In genomic region chr5:115509321-115509761, GRCm38 (mm10) we compare ENCODE assay signal across 8 mouse cellular contexts. TPM values are rescaled to one million over a fixed set of nuclear protein-coding genes. Genes with fewer than 3 reads are reported as not detected.
DNase-seq lines count a peak whose midpoint lies in the region; ATAC-seq and TF ChIP-seq lines count a peak whose summit lies in the region.

No protein-coding gene starts in this region.

- H3K27ac ChIP-seq in bone marrow, adult 2 months (ENCODE audit: control insufficient read depth, insufficient read depth, low read depth, low read length, poor library complexity): peak overlapping the region; percentile 9; the same call in 1 of the 2 replicates
- peak overlapping the region; percentile 69 for H3K27ac ChIP-seq in heart, embryonic 10.5 days
- H3K27ac ChIP-seq in kidney, embryonic 16.5 days (ENCODE audit: low read length): peak overlapping the region; percentile 89
- H3K27ac ChIP-seq in midbrain, embryonic 13.5 days: peak overlapping the region; percentile 15; the same call in 1 of the 2 replicates

- peak overlapping the region; percentile 23 for H3K9ac ChIP-seq in kidney, embryonic 16.5 days (replicated peaks; ENCODE audit: low read length)
- H3K9ac ChIP-seq in midbrain, embryonic 13.5 days (replicated peaks): no peak overlapping the region; the same call in 1 of the 2 replicates

- H3K4me1 ChIP-seq in E14TG2a.4 (replicated peaks; ENCODE audit: low read depth, low read length): peaks cover 72% of the 10 kb centered on the region
- peaks cover 3% of the 10 kb centered on the region; the same call in 1 of the 2 replicates for H3K4me1 ChIP-seq in bone marrow, adult 2 months (ENCODE audit: control insufficient read depth, insufficient read depth, low read length)
- peaks cover 55% of the 10 kb centered on the region for H3K4me1 ChIP-seq in heart, embryonic 10.5 days
- H3K4me1 ChIP-seq in kidney, embryonic 16.5 days (ENCODE audit: insufficient read depth, low read length): peaks cover 40% of the 10 kb centered on the region
- peaks cover 36% of the 10 kb centered on the region for H3K4me1 ChIP-seq in midbrain, embryonic 13.5 days (replicated peaks)

- no peaks in the 10 kb centered on the region for H3K9me3 ChIP-seq in E14TG2a.4 (ENCODE audit: low read length)
- H3K9me3 ChIP-seq in heart, embryonic 10.5 days: no peaks in the 10 kb centered on the region
- H3K9me3 ChIP-seq in kidney, embryonic 16.5 days (ENCODE audit: low read length): no peaks in the 10 kb centered on the region
- H3K9me3 ChIP-seq in midbrain, embryonic 13.5 days: no peaks in the 10 kb centered on the region

- 0 out of 2 replicates have a peak, but pooled peaks have one; percentile 1 for ATAC-seq in kidney, embryonic 16.5 days (ENCODE audit: low FRiP score, low TSS enrichment)
- ATAC-seq in midbrain, embryonic 13.5 days: no peak

- H3K4me3 ChIP-seq in E14TG2a.4 (replicated peaks; ENCODE audit: low read length): peak overlapping the region; percentile 60
- peak overlapping the region; percentile 22 for H3K4me3 ChIP-seq in bone marrow, adult 2 months (replicated peaks; ENCODE audit: control insufficient read depth, low read depth, low read length)
- H3K4me3 ChIP-seq in heart, embryonic 10.5 days: peak overlapping the region; percentile 24
- H3K4me3 ChIP-seq in kidney, embryonic 16.5 days (ENCODE audit: low read length): peak overlapping the region; percentile 90
- H3K4me3 ChIP-seq in midbrain, embryonic 13.5 days (replicated peaks): no peak overlapping the region

- no peak for TF ChIP-seq POLR2A in bone marrow, adult 2 months (IDR thresholded peaks at IDR 0.05; ENCODE audit: borderline replicate concordance, control insufficient read depth, low read depth, low read length)

- 9% methylated on average over 15 of the region's 15 CpGs for WGBS in bone marrow, adult 2 months
- 57% methylated on average over 15 of the region's 15 CpGs for WGBS in heart, embryonic 10.5 days
- 10% methylated on average over 15 of the region's 15 CpGs for WGBS in kidney, embryonic 16.5 days
- WGBS in midbrain, embryonic 13.5 days: 48% methylated on average over 15 of the region's 15 CpGs

- DNase-seq in heart, embryonic 10.5 days (ENCODE audit: low spot score): no peak
- no peak for DNase-seq in ovary, postnatal 10 days (ENCODE audit: low spot score)
- no peak for DNase-seq in spleen, postnatal 4 days (ENCODE audit: low spot score in 2 of 2)
- no peak for DNase-seq in frontal cortex, postnatal 10 days (ENCODE audit: low spot score in 2 of 2)

- H3K4me2 ChIP-seq in kidney, embryonic 16.5 days (replicated peaks; ENCODE audit: low read depth, low read length): peak overlapping the region; percentile 92
- H3K4me2 ChIP-seq in midbrain, embryonic 13.5 days (replicated peaks): peak overlapping the region; percentile 86

- no peak for TF ChIP-seq CTCF in E14TG2a.4 (conservative IDR thresholded peaks at IDR 0.05; ENCODE audit: low read length)
- no peak for TF ChIP-seq CTCF in bone marrow, adult 2 months (IDR thresholded peaks at IDR 0.05; ENCODE audit: control insufficient read depth, insufficient read depth, low read length)

- peaks cover 4% of the 10 kb centered on the region; the same call in 1 of the 2 replicates for H3K36me3 ChIP-seq in E14TG2a.4 (ENCODE audit: insufficient read depth, low read length)
- peaks cover 9% of the 10 kb centered on the region; the same call in 1 of the 2 replicates for H3K36me3 ChIP-seq in heart, embryonic 10.5 days
- H3K36me3 ChIP-seq in kidney, embryonic 16.5 days (ENCODE audit: insufficient read depth, low read length): no peaks in the 10 kb centered on the region
- H3K36me3 ChIP-seq in midbrain, embryonic 13.5 days: no peaks in the 10 kb centered on the region

- H3K27me3 ChIP-seq in E14TG2a.4 (ENCODE audit: insufficient read depth, low read length): peaks cover 16% of the 10 kb centered on the region
- H3K27me3 ChIP-seq in heart, embryonic 10.5 days (ENCODE audit: insufficient read depth, poor library complexity, severe bottlenecking): no peaks in the 10 kb centered on the region
- H3K27me3 ChIP-seq in kidney, embryonic 16.5 days (ENCODE audit: insufficient read depth, low read length): no peaks in the 10 kb centered on the region
- H3K27me3 ChIP-seq in midbrain, embryonic 13.5 days: no peaks in the 10 kb centered on the region

RNA-seq across cellular contexts. Expression of gene Pxn, which starts 2.9 kb away (rescaled TPM):
- 32.5 and 71.6 TPM in 2 replicates for polyA plus RNA-seq in bone marrow, adult 2 months (2011; ENCODE audit: insufficient read depth, insufficient read length, low replicate concordance, missing spikeins)
- 30.3 and 31.9 TPM in 2 replicates for polyA plus RNA-seq in heart, embryonic 10.5 days (2016; fragmentation: Nextera tagmentation; extraction: Ambion mirVana)
- 60.5 and 67.2 TPM in 2 replicates for polyA plus RNA-seq in kidney, embryonic 16.5 days (2015; fragmentation: Nextera tagmentation; extraction: Ambion mirVana)
- 16.2 and 18.3 TPM in 2 replicates for polyA plus RNA-seq in midbrain, embryonic 13.5 days (2015; fragmentation: Nextera tagmentation; extraction: Ambion mirVana)

RNA-seq across cellular contexts. Expression of gene Sirt4, which starts 24.8 kb away (rescaled TPM):
- 9.0 and 13.2 TPM in 2 replicates for polyA plus RNA-seq in bone marrow, adult 2 months (2011; ENCODE audit: insufficient read depth, insufficient read length, low replicate concordance, missing spikeins)
- polyA plus RNA-seq in heart, embryonic 10.5 days (2016; fragmentation: Nextera tagmentation; extraction: Ambion mirVana): 18.7 and 19.0 TPM in 2 replicates
- 27.3 and 27.5 TPM in 2 replicates for polyA plus RNA-seq in kidney, embryonic 16.5 days (2015; fragmentation: Nextera tagmentation; extraction: Ambion mirVana)
- polyA plus RNA-seq in midbrain, embryonic 13.5 days (2015; fragmentation: Nextera tagmentation; extraction: Ambion mirVana): 26.1 and 28.7 TPM in 2 replicates

RNA-seq across cellular contexts. Expression of gene Pla2g1b, which starts 43.3 kb away (rescaled TPM):
- 10.3 TPM in 1 of 2 replicates, not detected in the other for polyA plus RNA-seq in bone marrow, adult 2 months (2011; ENCODE audit: insufficient read depth, insufficient read length, low replicate concordance, missing spikeins)
- 0.48 and 1.4 TPM in 2 replicates for polyA plus RNA-seq in heart, embryonic 10.5 days (2016; fragmentation: Nextera tagmentation; extraction: Ambion mirVana)
- polyA plus RNA-seq in kidney, embryonic 16.5 days (2015; fragmentation: Nextera tagmentation; extraction: Ambion mirVana): 0.94 and 2.1 TPM in 2 replicates
- polyA plus RNA-seq in midbrain, embryonic 13.5 days (2015; fragmentation: Nextera tagmentation; extraction: Ambion mirVana): not detected in 2 replicates

RNA-seq across cellular contexts. Expression of gene Rplp0, which starts 49.9 kb away (rescaled TPM):
- 1,167 and 1,244 TPM in 2 replicates for polyA plus RNA-seq in bone marrow, adult 2 months (2011; ENCODE audit: insufficient read depth, insufficient read length, low replicate concordance, missing spikeins)
- polyA plus RNA-seq in heart, embryonic 10.5 days (2016; fragmentation: Nextera tagmentation; extraction: Ambion mirVana): 1,223 and 1,345 TPM in 2 replicates
- polyA plus RNA-seq in kidney, embryonic 16.5 days (2015; fragmentation: Nextera tagmentation; extraction: Ambion mirVana): 1,527 and 1,553 TPM in 2 replicates
- polyA plus RNA-seq in midbrain, embryonic 13.5 days (2015; fragmentation: Nextera tagmentation; extraction: Ambion mirVana): 905 and 914 TPM in 2 replicates

RNA-seq across cellular contexts. Expression of gene Gcn1l1, which starts 55.7 kb away (rescaled TPM):
- polyA plus RNA-seq in bone marrow, adult 2 months (2011; ENCODE audit: insufficient read depth, insufficient read length, low replicate concordance, missing spikeins): 23.3 and 38.4 TPM in 2 replicates
- 47.8 and 49.8 TPM in 2 replicates for polyA plus RNA-seq in heart, embryonic 10.5 days (2016; fragmentation: Nextera tagmentation; extraction: Ambion mirVana)
- polyA plus RNA-seq in kidney, embryonic 16.5 days (2015; fragmentation: Nextera tagmentation; extraction: Ambion mirVana): 44.3 and 48.8 TPM in 2 replicates
- 48.6 and 49.1 TPM in 2 replicates for polyA plus RNA-seq in midbrain, embryonic 13.5 days (2015; fragmentation: Nextera tagmentation; extraction: Ambion mirVana)

Comparison
In these comparisons a context has a peak if more than half of its experiments do, and no peak if none do; other contexts are left out.
1. H3K27ac ChIP-seq: peak in every context shown above with its lines; median percentile 89 in kidney, embryonic 16.5 days; 69 in heart, embryonic 10.5 days; 15 in midbrain, embryonic 13.5 days; 9 in bone marrow, adult 2 months.